Mouse (Mus musculus): ENCODE measurements around the gene Lrp1. TPM values are rescaled to one million over a fixed set of nuclear protein-coding genes. Genes with fewer than 3 reads are reported as not detected.

Gene Lrp1
- polyA plus RNA-seq, 1 experiment, result 404 TPM

GRCm38 (mm10) chr10:127517941-127518340 is 103.0 kb downstream of the Lrp1 start:
- H3K4me3 ChIP-seq (ENCODE audit: insufficient read depth, low read depth, low read length), result no peak overlapping the region
- peaks cover 31% of the 10 kb centered on the region for H3K4me1 ChIP-seq (ENCODE audit: control insufficient read depth, insufficient read depth, low read length)
- TF ChIP-seq CTCF (IDR thresholded peaks at IDR 0.05; ENCODE audit: insufficient read depth, low read depth, low read length) (no peak), POLR2A (IDR thresholded peaks at IDR 0.05; ENCODE audit: insufficient read depth, low read depth, low read length) (no peak)
- H3K27ac ChIP-seq (ENCODE audit: insufficient read depth, low read depth, low read length), result no peak overlapping the region
- WGBS, result 96% methylated on average over 22 of the region's 22 CpGs

- no peak overlapping the region for H3K27ac ChIP-seq (ENCODE audit: insufficient read depth, low read depth, low read length)
- TF ChIP-seq CTCF (IDR thresholded peaks at IDR 0.05; ENCODE audit: insufficient read depth, low read depth, low read length) (no peak), POLR2A (IDR thresholded peaks at IDR 0.05; ENCODE audit: insufficient read depth, low read depth, low read length) (no peak)
- no peak overlapping the region for H3K4me3 ChIP-seq (ENCODE audit: insufficient read depth, low read depth, low read length)
- 41% methylated on average over 30 of the region's 30 CpGs for WGBS
- peaks cover 39% of the 10 kb centered on the region for H3K4me1 ChIP-seq (ENCODE audit: control insufficient read depth, insufficient read depth, low read length)
These were observed 104.2 kb downstream of the Lrp1 start for GRCm38 (mm10) chr10:127516576-127517260.

GRCm38 (mm10) chr10:127515983-127516459 is 104.9 kb downstream of the Lrp1 start:
- TF ChIP-seq POLR2A (IDR thresholded peaks at IDR 0.05; ENCODE audit: insufficient read depth, low read depth, low read length), result no peak
- no peak for TF ChIP-seq CTCF (IDR thresholded peaks at IDR 0.05; ENCODE audit: insufficient read depth, low read depth, low read length)
- 61% methylated on average over 8 of the region's 8 CpGs for WGBS
- no peak overlapping the region for H3K27ac ChIP-seq (ENCODE audit: insufficient read depth, low read depth, low read length)
- no peak overlapping the region for H3K4me3 ChIP-seq (ENCODE audit: insufficient read depth, low read depth, low read length)
- H3K4me1 ChIP-seq (ENCODE audit: control insufficient read depth, insufficient read depth, low read length), result peaks cover 40% of the 10 kb centered on the region

GRCm38 (mm10) chr10:127515271-127515982 is 105.5 kb downstream of the Lrp1 start:
- peaks cover 42% of the 10 kb centered on the region for H3K4me1 ChIP-seq (ENCODE audit: control insufficient read depth, insufficient read depth, low read length)
- no peak overlapping the region for H3K27ac ChIP-seq (ENCODE audit: insufficient read depth, low read depth, low read length)
- TF ChIP-seq CTCF (IDR thresholded peaks at IDR 0.05; ENCODE audit: insufficient read depth, low read depth, low read length) (no peak), POLR2A (IDR thresholded peaks at IDR 0.05; ENCODE audit: insufficient read depth, low read depth, low read length) (no peak)
- 62% methylated on average over 9 of the region's 9 CpGs for WGBS
- H3K4me3 ChIP-seq (ENCODE audit: insufficient read depth, low read depth, low read length), result no peak overlapping the region

- no peak for TF ChIP-seq POLR2A (IDR thresholded peaks at IDR 0.05; ENCODE audit: insufficient read depth, low read depth, low read length)
- no peak within 1 kb of the TSS for H3K27ac ChIP-seq (ENCODE audit: insufficient read depth, low read depth, low read length)
These were observed 106.2 kb downstream of the Lrp1 start, which contains the start of gene Ndufa4l2 for GRCm38 (mm10) chr10:127514764-127515163. Ndufa4l2 (plus strand) TSS chr10:127514967.

GRCm38 (mm10) chr10:127514111-127514698 is 106.7 kb downstream of the Lrp1 start:
- Histone ChIP-seq H3K4me3 (ENCODE audit: insufficient read depth, low read depth, low read length) (no peak overlapping the region), H3K27ac (ENCODE audit: insufficient read depth, low read depth, low read length) (no peak overlapping the region), H3K4me1 (ENCODE audit: control insufficient read depth, insufficient read depth, low read length) (peaks cover 55% of the 10 kb centered on the region)
- 41% methylated on average over 13 of the region's 13 CpGs for WGBS
- TF ChIP-seq POLR2A (IDR thresholded peaks at IDR 0.05; ENCODE audit: insufficient read depth, low read depth, low read length) (no peak), CTCF (IDR thresholded peaks at IDR 0.05; ENCODE audit: insufficient read depth, low read depth, low read length) (no peak)

More at GRCm38 (mm10) chr10:127514764-127515163, 106.2 kb downstream of the Lrp1 start, which contains the start of gene Ndufa4l2:
- H3K4me1 ChIP-seq (ENCODE audit: control insufficient read depth, insufficient read depth, low read length), result peaks cover 49% of the 10 kb centered on the region
- H3K4me3 ChIP-seq (ENCODE audit: insufficient read depth, low read depth, low read length), result no peak within 1 kb of the TSS
- WGBS, result 49% methylated on average over 6 of the region's 6 CpGs

- Histone ChIP-seq H3K27ac (ENCODE audit: insufficient read depth, low read depth, low read length) (0 out of 2 replicates have a peak overlapping the region, but pooled peaks have one; percentile 34), H3K4me3 (ENCODE audit: insufficient read depth, low read depth, low read length) (no peak overlapping the region), H3K4me1 (ENCODE audit: control insufficient read depth, insufficient read depth, low read length) (peaks cover 59% of the 10 kb centered on the region)
- TF ChIP-seq POLR2A (IDR thresholded peaks at IDR 0.05; ENCODE audit: insufficient read depth, low read depth, low read length) (no peak), CTCF (IDR thresholded peaks at IDR 0.05; ENCODE audit: insufficient read depth, low read depth, low read length) (no peak)
- 2% methylated on average over 16 of the region's 16 CpGs for WGBS
These were observed 107.4 kb downstream of the Lrp1 start for GRCm38 (mm10) chr10:127513501-127514091.

- peak overlapping the region; percentile 96; the same call in 1 of the 2 replicates for H3K27ac ChIP-seq (ENCODE audit: insufficient read depth, low read depth, low read length)
- WGBS, result under 1% methylated on average over 27 of the region's 27 CpGs
- peaks cover 67% of the 10 kb centered on the region for H3K4me1 ChIP-seq (ENCODE audit: control insufficient read depth, insufficient read depth, low read length)
These were observed 108.1 kb downstream of the Lrp1 start for GRCm38 (mm10) chr10:127512813-127513212.

More at GRCm38 (mm10) chr10:127512813-127513212, 108.1 kb downstream of the Lrp1 start:
- TF ChIP-seq POLR2A (IDR thresholded peaks at IDR 0.05; ENCODE audit: insufficient read depth, low read depth, low read length) (0 out of 2 replicates have a peak, but pooled peaks have one; percentile 20), CTCF (IDR thresholded peaks at IDR 0.05; ENCODE audit: insufficient read depth, low read depth, low read length) (peak; percentile 100)
- peak overlapping the region; percentile 19 for H3K4me3 ChIP-seq (ENCODE audit: insufficient read depth, low read depth, low read length)
